Mouse (Mus musculus): Measurements from ENCODE around the gene Gm10073. TPM values are rescaled to one million over a fixed set of nuclear protein-coding genes. Genes with fewer than 3 reads are reported as not detected.
"Not testable (repeated sequence)": the region's sequence is repeated elsewhere in the genome, so short reads cannot be mapped to it uniquely, and the experiment has no call there.

Gm10073 gene
- polyA plus RNA-seq (2016; fragmentation: Nextera tagmentation; extraction: Ambion mirVana): 3.4 and 4.6 TPM in 2 replicates

DNA sequence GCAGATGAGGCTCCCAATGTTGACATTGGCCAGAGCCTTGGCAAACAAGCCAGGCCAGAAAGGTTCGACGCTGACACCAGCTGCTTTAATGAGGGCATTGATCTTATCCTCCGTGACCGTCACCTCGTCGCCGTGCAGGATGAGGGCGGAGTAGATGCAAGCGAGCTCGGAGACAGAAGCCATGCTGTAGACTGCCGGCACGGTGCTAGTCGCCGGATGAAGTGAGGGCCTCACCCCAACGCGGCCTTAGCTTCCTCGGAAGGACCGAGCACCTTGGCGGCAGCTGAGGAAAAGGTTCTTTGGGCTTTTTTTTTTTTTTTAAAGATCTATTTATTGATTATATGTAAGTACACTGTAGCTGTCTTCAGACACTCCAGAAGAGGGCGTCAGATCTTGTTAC is at the start of gene Gm10073:
Gene Gm10073 (minus strand): TSS at position 294 of the 400 bp plus-strand sequence.
- not testable (repeated sequence) for H3K9ac ChIP-seq; H3K27me3 ChIP-seq; H3K9me3 ChIP-seq; H3K4me3 ChIP-seq (replicated peaks); H3K4me2 ChIP-seq; H3K36me3 ChIP-seq (replicated peaks); H3K27ac ChIP-seq; ATAC-seq (ENCODE audit: low FRiP score)
- 66% methylated on average over 20 of the region's 20 CpGs for WGBS
- peaks cover 11% of the 10 kb centered on the region; the same call in 1 of the 2 replicates for H3K4me1 ChIP-seq

DNA sequence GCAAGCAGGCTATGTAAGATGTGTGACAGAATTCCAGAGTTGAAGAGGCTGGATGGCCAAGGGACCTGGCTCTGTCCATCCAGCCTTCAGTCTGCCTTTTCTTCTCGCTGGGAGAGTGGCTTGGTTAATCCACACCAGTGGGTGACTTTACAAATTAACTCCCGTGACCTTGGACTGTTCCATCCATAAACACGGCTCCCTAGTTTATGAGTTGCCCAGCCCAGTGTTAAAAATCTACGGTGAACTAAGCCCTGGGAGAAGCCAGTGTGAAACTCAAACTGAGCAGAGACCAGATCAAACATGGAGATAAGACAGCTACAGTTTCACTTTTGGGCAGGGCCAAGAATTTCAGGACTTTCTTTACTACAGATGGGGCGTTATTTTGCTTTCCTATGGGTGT is 49.8 kb upstream of the Gm10073 start:
- 89% methylated on average over 5 of the region's 5 CpGs for WGBS
- Histone ChIP-seq H3K4me2 (no peak overlapping the region), H3K4me3 (replicated peaks) (no peak overlapping the region), H3K27me3 (no peaks in the 10 kb centered on the region), H3K4me1 (peaks cover 9% of the 10 kb centered on the region), H3K9ac (no peak overlapping the region), H3K9me3 (no peaks in the 10 kb centered on the region), H3K36me3 (replicated peaks) (no peaks in the 10 kb centered on the region), H3K27ac (no peak overlapping the region)
- ATAC-seq (ENCODE audit: low FRiP score): no peak

DNA sequence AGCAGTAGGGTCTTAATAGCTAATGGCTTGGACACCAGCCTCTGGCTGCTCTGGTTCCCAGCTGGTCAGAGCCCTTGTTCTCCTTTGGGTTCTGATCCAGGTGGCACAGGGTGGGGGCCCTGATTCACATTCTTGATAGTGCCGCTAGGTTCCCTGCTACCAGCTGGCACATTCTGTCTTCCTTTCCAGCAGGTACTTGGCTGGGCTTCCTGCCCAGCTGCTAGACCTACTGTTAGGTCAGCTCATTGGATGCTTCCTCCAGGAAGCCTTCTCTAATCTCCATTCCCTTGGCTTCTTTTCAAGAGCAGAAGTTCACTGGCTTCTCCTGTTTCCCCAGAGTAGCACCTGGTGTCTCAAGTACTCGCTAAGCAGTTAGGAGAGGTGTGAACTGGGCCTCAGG is 47.2 kb upstream of the Gm10073 start:
- Histone ChIP-seq H3K4me1 (peaks cover 17% of the 10 kb centered on the region), H3K4me2 (no peak overlapping the region), H3K27ac (no peak overlapping the region), H3K9ac (no peak overlapping the region), H3K9me3 (no peaks in the 10 kb centered on the region), H3K4me3 (replicated peaks) (no peak overlapping the region), H3K27me3 (peaks cover 10% of the 10 kb centered on the region; the same call in 1 of the 2 replicates), H3K36me3 (replicated peaks) (no peaks in the 10 kb centered on the region)
- ATAC-seq (ENCODE audit: low FRiP score): no peak
- WGBS: 84% methylated on average over 2 of the region's 2 CpGs

DNA sequence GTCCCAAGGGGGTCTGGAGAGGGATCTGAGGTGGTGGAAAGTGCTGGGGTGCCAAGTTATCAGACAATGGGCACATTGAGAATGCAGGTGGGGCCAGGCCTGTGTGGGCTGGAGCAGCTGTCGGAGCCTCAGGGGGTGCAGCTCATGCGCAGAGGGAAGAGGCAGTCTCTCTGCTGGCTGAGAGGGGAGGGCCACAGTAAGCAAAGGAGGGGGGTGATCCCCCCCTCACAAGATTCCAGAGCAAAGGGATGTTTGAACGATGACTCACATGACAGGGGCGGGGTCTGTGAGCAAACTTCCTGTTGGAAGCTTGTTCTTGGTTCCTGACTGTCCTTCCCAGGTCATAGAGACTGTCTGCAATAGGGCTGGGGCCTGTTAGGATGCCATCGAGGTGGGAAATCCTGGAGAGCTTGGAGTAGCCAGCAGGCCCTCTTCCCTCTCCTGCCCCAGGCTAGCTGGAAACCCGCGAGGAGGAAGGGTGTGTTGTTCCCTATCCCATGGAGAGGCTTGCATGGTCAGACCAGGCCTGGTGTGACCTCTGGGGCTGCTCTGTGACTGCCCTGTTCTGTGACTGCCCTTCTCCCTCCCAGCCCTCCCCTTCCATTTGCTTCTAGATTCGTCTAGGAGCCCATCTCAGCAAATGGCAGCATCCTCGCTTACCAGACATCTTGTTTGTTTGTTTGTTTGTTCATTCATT is 46.4 kb upstream of the Gm10073 start:
- H3K27ac ChIP-seq: no peak overlapping the region
- no peaks in the 10 kb centered on the region for H3K9me3 ChIP-seq
- peaks cover 10% of the 10 kb centered on the region; the same call in 1 of the 2 replicates for H3K27me3 ChIP-seq
- H3K4me3 ChIP-seq (replicated peaks): no peak overlapping the region
- H3K4me2 ChIP-seq: no peak overlapping the region
- H3K9ac ChIP-seq: no peak overlapping the region
- peaks cover 17% of the 10 kb centered on the region for H3K4me1 ChIP-seq
- WGBS: 67% methylated on average over 9 of the region's 9 CpGs
- ATAC-seq (ENCODE audit: low FRiP score): 0 out of 2 replicates have a peak, but pooled peaks have one; percentile 6
- H3K36me3 ChIP-seq (replicated peaks): no peaks in the 10 kb centered on the region

DNA sequence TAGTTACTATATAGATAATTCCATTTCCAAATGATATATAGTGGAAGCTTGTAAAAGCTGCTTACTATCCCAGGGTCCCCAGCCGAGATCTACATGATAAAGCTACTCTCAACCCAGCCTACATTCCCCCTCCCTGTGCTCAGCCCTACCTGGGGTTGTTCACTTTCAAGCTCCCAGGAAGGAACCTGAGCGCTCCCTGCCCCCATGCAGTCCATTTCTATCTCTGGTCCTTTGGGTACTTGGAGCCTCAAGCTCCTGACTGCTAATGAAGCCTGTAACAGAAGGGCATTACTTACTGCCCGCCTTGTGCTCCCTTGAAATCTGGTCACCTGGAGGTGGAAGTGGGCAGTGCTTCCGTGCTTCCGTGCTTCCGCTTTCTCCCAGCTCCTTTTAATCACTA is 45.1 kb upstream of the Gm10073 start:
- Histone ChIP-seq H3K9me3 (no peaks in the 10 kb centered on the region), H3K9ac (no peak overlapping the region), H3K4me2 (no peak overlapping the region), H3K4me1 (peaks cover 17% of the 10 kb centered on the region), H3K27me3 (peaks cover 10% of the 10 kb centered on the region; the same call in 1 of the 2 replicates), H3K4me3 (replicated peaks) (no peak overlapping the region), H3K27ac (no peak overlapping the region), H3K36me3 (replicated peaks) (no peaks in the 10 kb centered on the region)
- WGBS: 60% methylated on average over 6 of the region's 6 CpGs
- no peak for ATAC-seq (ENCODE audit: low FRiP score)

DNA sequence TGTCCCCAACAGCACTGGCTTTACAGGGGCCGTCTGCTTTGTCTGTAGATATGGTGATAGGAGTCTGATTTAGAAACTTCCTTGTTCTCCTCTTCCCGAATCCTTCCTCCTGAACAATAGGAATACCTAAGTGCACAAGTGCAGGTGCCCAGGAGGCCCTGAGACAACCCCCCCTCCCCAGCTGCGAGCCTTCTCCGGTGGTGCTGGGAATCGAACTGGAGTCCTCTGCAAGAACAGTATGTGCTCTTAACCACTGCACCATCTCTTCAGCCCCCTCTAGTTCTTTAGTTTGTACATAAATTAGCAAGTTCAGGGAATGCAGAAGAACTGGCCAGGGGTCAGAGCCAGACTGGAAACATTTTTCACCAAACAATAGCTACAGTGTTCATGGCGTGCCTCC is 44.6 kb upstream of the Gm10073 start:
- Histone ChIP-seq H3K9ac (no peak overlapping the region), H3K36me3 (replicated peaks) (no peaks in the 10 kb centered on the region), H3K4me3 (replicated peaks) (no peak overlapping the region), H3K4me2 (no peak overlapping the region), H3K27me3 (peaks cover 10% of the 10 kb centered on the region; the same call in 1 of the 2 replicates), H3K27ac (no peak overlapping the region), H3K9me3 (no peaks in the 10 kb centered on the region), H3K4me1 (peaks cover 17% of the 10 kb centered on the region)
- no peak for ATAC-seq (ENCODE audit: low FRiP score)
- WGBS: 76% methylated on average over 6 of the region's 6 CpGs

DNA sequence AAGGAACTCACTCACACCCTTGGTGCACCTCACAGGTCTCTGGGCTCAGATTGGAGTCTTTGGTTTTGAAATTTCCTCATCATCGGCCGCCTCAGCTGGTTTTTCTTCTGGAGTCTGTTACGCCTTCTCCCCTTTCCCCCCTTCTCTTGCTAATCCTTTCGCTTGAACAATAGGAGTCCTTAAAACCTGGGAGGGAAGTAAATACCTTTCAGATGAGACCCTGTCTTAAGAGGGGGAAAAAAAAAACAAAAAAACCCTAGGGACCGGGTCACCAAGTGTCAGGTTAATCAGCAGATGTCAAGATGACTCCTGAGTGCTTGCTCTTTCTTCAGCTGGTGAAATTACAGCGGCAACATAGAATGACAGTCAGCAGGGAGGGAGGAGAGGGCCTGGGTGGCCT is 43.9 kb upstream of the Gm10073 start:
- H3K4me1 ChIP-seq: peaks cover 17% of the 10 kb centered on the region
- 10% methylated on average over 6 of the region's 6 CpGs for WGBS

DNA sequence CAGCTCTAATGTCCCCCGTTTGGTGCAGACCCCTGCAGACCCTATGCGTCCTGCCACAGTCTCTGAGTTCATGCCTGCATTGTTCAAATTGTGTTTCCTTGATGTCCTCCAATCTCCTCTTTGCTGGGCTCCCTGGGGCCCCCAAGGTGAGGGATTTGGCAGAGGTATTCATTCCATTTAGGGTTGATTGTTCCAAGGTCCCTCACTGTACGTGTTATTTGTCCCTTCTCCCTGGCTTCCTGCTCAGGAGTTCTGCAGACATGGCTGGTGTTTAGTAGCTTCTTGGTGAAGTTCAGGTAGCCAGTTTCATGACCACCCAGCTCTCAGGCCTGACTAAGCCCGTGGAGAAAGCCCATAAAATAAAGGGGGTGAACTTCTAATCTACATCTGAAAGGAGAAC is 43.4 kb upstream of the Gm10073 start:
- ATAC-seq (ENCODE audit: low FRiP score): no peak
- H3K36me3 ChIP-seq (replicated peaks): no peaks in the 10 kb centered on the region
- WGBS: 37% methylated on average over 4 of the region's 4 CpGs
- H3K4me1 ChIP-seq: peaks cover 17% of the 10 kb centered on the region
- H3K4me3 ChIP-seq (replicated peaks): no peak overlapping the region
- H3K9ac ChIP-seq: no peak overlapping the region
- peaks cover 10% of the 10 kb centered on the region; the same call in 1 of the 2 replicates for H3K27me3 ChIP-seq
- H3K27ac ChIP-seq: no peak overlapping the region
- H3K9me3 ChIP-seq: no peaks in the 10 kb centered on the region
- H3K4me2 ChIP-seq: no peak overlapping the region

More for the DNA sequence above, 43.9 kb upstream of the Gm10073 start:
- Histone ChIP-seq H3K36me3 (replicated peaks) (no peaks in the 10 kb centered on the region), H3K4me2 (no peak overlapping the region), H3K4me3 (replicated peaks) (no peak overlapping the region), H3K9ac (no peak overlapping the region), H3K27me3 (peaks cover 10% of the 10 kb centered on the region; the same call in 1 of the 2 replicates), H3K27ac (no peak overlapping the region), H3K9me3 (no peaks in the 10 kb centered on the region)
- no peak for ATAC-seq (ENCODE audit: low FRiP score)

DNA sequence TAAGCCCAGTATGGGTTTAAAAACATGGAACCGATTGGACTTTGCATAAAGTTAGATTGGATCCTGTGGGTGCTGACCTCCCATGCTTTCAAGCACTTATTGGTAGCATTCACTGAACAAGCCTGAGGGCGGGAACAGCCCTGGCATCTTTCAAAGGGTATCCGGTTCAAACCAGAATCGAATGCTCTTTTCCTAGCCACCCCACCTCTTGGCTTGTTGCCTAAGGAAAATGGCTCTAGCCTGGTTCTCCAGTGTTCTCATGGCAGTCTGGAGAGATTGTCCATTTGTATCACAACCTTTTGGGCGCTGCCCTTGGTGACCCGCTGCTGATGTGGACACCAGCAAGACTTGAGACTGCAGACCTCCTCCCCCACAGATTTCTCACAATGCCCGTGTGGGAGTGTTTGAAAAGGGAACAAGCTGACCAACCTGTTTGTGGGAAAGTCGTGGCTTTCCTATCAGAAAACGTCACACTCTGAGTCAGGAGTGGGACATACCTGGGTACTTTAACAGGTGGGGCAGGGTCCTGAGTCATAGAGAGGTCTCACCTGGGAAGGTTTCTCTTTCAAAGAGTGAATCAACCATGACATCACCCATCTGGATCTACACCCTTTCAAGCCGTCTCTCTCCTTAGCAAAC is 42.5 kb upstream of the Gm10073 start:
- WGBS: 72% methylated on average over 10 of the region's 10 CpGs
- Histone ChIP-seq H3K4me1 (peaks cover 17% of the 10 kb centered on the region), H3K4me2 (no peak overlapping the region), H3K27ac (no peak overlapping the region), H3K9me3 (no peaks in the 10 kb centered on the region), H3K9ac (no peak overlapping the region), H3K4me3 (replicated peaks) (no peak overlapping the region), H3K27me3 (peaks cover 10% of the 10 kb centered on the region; the same call in 1 of the 2 replicates), H3K36me3 (replicated peaks) (no peaks in the 10 kb centered on the region)
- no peak for ATAC-seq (ENCODE audit: low FRiP score)

DNA sequence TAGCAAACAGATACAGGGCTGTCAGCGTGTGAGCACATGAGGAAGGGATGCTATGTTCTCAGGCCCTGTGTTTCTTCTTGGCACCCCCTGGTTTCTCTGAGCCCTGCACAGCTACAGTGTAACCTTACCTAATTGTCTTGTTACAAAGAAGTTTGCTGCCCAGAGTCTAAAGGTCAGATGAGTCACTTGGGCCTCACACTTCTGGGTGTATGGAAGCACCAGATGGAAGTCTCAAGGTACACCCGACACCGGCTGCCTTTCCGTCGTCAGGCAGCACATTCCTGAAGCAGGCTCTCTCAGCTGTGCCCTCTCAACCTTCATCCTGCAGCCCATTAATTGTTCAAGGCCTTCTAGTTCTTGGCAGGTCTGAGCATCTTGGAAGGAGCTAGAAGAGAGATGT is 41.4 kb upstream of the Gm10073 start:
- no peak overlapping the region for H3K9ac ChIP-seq
- peaks cover 12% of the 10 kb centered on the region for H3K4me1 ChIP-seq
- H3K27me3 ChIP-seq: peaks cover 10% of the 10 kb centered on the region; the same call in 1 of the 2 replicates
- 77% methylated on average over 5 of the region's 5 CpGs for WGBS
- no peak overlapping the region for H3K4me2 ChIP-seq
- H3K27ac ChIP-seq: no peak overlapping the region
- no peak for ATAC-seq (ENCODE audit: low FRiP score)
- H3K36me3 ChIP-seq (replicated peaks): no peaks in the 10 kb centered on the region
- H3K4me3 ChIP-seq (replicated peaks): no peak overlapping the region
- no peaks in the 10 kb centered on the region for H3K9me3 ChIP-seq

DNA sequence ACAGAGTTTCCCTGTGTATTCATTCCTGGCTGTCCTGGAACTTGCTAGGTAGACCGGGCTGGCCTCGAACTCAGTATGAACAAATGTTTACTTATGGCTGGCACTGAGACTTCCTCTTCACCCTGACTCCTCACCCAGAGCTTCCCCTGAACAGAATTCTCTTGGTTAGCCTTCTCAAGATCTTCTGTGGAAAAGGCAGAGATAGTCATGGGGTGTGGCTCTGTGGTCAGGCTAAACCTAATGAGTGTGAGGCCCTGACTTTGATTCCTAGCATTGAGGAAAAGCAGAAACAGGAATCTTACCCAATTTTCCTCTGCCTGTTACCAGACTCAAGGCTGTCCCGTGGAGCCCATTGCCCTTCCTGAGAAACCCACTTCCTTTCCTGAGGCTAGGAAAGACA is 38.8 kb upstream of the Gm10073 start:
- Histone ChIP-seq H3K27me3 (peaks cover 16% of the 10 kb centered on the region; the same call in 1 of the 2 replicates), H3K9ac (no peak overlapping the region), H3K4me1 (0 out of 2 replicates have a peak, but pooled peaks cover 2% of the 10 kb centered on the region), H3K4me2 (no peak overlapping the region), H3K36me3 (replicated peaks) (no peaks in the 10 kb centered on the region), H3K27ac (no peak overlapping the region), H3K4me3 (replicated peaks) (no peak overlapping the region), H3K9me3 (no peaks in the 10 kb centered on the region)
- ATAC-seq (ENCODE audit: low FRiP score): no peak
- 71% methylated on average over 3 of the region's 3 CpGs for WGBS

DNA sequence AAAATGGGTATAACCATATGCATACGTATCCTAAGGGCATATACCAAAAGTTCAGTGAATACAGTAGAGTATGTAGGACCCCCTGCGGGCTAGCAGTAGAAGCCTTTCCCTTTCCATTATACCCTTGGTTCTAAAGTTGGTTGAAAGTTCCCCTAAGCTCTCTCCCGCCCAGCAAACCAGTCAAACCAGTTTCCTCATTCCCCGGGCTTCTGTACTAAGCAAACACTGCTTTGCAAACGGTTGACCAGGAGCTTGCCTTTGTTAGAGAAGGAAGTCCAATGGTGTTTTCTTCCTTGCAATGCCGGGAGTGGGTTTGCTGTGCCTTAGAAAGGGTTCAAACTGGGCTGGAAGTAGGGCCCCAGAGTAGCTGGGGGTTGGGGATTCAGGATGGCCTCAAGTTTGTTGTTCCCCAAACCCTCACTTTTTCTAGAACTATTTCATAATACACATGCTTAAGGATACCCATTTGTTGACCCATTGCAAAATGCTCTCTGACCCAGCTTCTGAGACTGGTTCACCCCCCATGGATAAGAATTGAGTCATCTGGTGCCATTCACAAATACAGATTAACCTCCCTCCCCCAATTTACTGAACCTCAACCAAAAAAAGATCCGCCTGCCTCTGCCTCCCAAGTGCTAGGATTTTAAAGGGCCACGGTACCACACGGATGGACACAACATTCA is 37.8 kb upstream of the Gm10073 start:
- H3K4me3 ChIP-seq (replicated peaks): no peak overlapping the region
- no peak overlapping the region for H3K27ac ChIP-seq
- ATAC-seq (ENCODE audit: low FRiP score): no peak
- no peaks in the 10 kb centered on the region for H3K36me3 ChIP-seq (replicated peaks)
- no peak overlapping the region for H3K9ac ChIP-seq
- 69% methylated on average over 9 of the region's 9 CpGs for WGBS
- H3K27me3 ChIP-seq: peaks cover 20% of the 10 kb centered on the region
- H3K4me1 ChIP-seq: no peaks in the 10 kb centered on the region
- no peak overlapping the region for H3K4me2 ChIP-seq
- no peaks in the 10 kb centered on the region for H3K9me3 ChIP-seq
